Mouse (Mus musculus): Measurements from ENCODE around the gene Gm48552. TPM values are rescaled to one million over a fixed set of nuclear protein-coding genes. Genes with fewer than 3 reads are reported as not detected.

Gm48552 gene
- 0.55 and 1.2 TPM in 2 replicates for polyA plus RNA-seq (2014; fragmentation: Nextera tagmentation; extraction: Ambion mirVana)

DNA sequence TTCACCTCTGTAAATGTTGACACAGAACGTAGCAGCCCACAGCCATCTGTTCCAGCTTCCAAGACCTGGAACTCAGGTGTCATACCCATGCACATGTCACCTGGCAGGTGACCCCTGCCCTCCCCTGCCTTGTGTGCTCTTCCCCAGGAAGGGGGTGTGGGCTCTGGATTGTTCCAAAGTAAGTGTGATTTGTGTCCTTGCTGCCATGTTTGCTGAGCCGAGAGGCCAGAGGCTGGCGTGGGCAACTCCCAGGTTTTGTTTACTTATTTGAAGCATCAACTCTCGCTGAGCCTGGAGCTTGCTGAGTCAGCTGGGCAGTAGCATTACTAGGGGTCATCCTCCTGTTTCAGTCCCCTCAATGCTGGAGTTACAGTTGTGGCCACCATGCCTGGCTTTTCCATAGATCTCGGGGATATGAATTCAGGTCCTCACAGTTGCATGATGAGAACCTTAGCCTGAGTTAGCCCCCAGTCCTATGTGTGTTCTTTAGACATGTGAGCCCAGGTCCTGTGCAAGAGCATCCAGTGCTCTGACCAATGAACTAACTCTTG is at the start of gene Gm48552:
TSS of gene Gm48552 (plus strand) at position 501 of the 551 bp plus-strand sequence.
- Histone ChIP-seq H3K27ac (ENCODE audit: low read depth, low read length) (no peak within 1 kb of the TSS), H3K4me1 (ENCODE audit: control insufficient read depth, insufficient read depth, low read length) (peaks cover 28% of the 10 kb centered on the region), H3K9me3 (replicated peaks; ENCODE audit: control insufficient read depth, low read length) (no peaks in the 10 kb centered on the region), H3K4me2 (no peak within 1 kb of the TSS), H3K4me3 (ENCODE audit: low read depth, low read length) (no peak within 1 kb of the TSS), H3K36me3 (ENCODE audit: control insufficient read depth, insufficient read depth, low read length) (peaks cover 23% of the 10 kb centered on the region), H3K27me3 (ENCODE audit: control insufficient read depth, insufficient read depth, low read length) (no peaks in the 10 kb centered on the region), H3K9ac (ENCODE audit: low read depth, low read length) (peak within 1 kb of the TSS; percentile 52)
- WGBS (ENCODE audit: insufficient replicate concordance), result 80% methylated on average over 5 of the region's 5 CpGs
- ATAC-seq (replicated peaks; ENCODE audit: insufficient number of reproducible peaks, low FRiP score, low TSS enrichment), result no peak

- no peak overlapping the region for H3K9ac ChIP-seq (ENCODE audit: low read depth, low read length)
- H3K27me3 ChIP-seq (ENCODE audit: control insufficient read depth, insufficient read depth, low read length), result peaks cover 50% of the 10 kb centered on the region
- no peaks in the 10 kb centered on the region for H3K36me3 ChIP-seq (ENCODE audit: control insufficient read depth, insufficient read depth, low read length)
- no peaks in the 10 kb centered on the region for H3K9me3 ChIP-seq (replicated peaks; ENCODE audit: control insufficient read depth, low read length)
- H3K4me3 ChIP-seq (ENCODE audit: low read depth, low read length), result no peak overlapping the region
- H3K27ac ChIP-seq (ENCODE audit: low read depth, low read length), result no peak overlapping the region
- H3K4me1 ChIP-seq (ENCODE audit: control insufficient read depth, insufficient read depth, low read length), result peaks cover 15% of the 10 kb centered on the region; the same call in 1 of the 2 replicates
- ATAC-seq (replicated peaks; ENCODE audit: insufficient number of reproducible peaks, low FRiP score, low TSS enrichment), result no peak
- 34% methylated on average over 17 of the region's 17 CpGs for WGBS (ENCODE audit: insufficient replicate concordance)
- no peak overlapping the region for H3K4me2 ChIP-seq
Measured at GRCm38 (mm10) chr10:81340551-81341332, 48.1 kb upstream of the Gm48552 start.

DNA sequence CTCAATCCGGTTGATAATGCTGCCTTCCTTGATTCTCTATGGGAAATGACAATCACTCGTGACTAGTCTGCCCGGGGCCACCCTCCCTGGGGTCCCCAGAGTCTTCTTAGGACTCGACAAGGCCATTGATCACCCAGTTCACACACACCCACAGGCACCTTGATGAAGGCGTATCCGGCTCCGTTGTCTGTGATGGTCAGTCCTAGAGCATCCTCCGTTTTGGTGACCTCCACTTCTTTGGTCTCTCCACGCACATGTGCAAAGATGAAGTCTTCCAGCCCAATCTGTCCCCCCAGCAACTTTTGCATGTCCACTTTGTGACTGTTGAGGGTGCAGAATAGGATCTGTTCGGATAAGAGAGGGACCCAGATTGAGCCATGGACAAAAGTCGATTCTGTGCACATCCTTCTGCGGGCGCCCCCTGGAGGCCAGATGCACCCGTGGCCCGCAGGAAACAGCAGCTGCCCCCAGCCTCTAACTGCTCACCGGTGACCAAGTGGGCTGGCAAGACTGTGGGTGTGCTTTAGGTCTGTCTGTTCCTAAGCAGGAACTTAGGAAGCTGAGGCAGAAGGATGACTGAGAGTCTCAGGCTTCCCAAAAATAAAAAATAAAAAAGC is 47.4 kb upstream of the Gm48552 start:
- Histone ChIP-seq H3K9ac (ENCODE audit: low read depth, low read length) (no peak overlapping the region), H3K9me3 (replicated peaks; ENCODE audit: control insufficient read depth, low read length) (no peaks in the 10 kb centered on the region), H3K4me1 (ENCODE audit: control insufficient read depth, insufficient read depth, low read length) (peaks cover 13% of the 10 kb centered on the region; the same call in 1 of the 2 replicates), H3K4me2 (no peak overlapping the region), H3K4me3 (ENCODE audit: low read depth, low read length) (no peak overlapping the region), H3K27ac (ENCODE audit: low read depth, low read length) (no peak overlapping the region), H3K27me3 (ENCODE audit: control insufficient read depth, insufficient read depth, low read length) (peaks cover 50% of the 10 kb centered on the region), H3K36me3 (ENCODE audit: control insufficient read depth, insufficient read depth, low read length) (no peaks in the 10 kb centered on the region)
- no peak for ATAC-seq (replicated peaks; ENCODE audit: insufficient number of reproducible peaks, low FRiP score, low TSS enrichment)
- WGBS (ENCODE audit: insufficient replicate concordance), result 32% methylated on average over 16 of the region's 16 CpGs

DNA sequence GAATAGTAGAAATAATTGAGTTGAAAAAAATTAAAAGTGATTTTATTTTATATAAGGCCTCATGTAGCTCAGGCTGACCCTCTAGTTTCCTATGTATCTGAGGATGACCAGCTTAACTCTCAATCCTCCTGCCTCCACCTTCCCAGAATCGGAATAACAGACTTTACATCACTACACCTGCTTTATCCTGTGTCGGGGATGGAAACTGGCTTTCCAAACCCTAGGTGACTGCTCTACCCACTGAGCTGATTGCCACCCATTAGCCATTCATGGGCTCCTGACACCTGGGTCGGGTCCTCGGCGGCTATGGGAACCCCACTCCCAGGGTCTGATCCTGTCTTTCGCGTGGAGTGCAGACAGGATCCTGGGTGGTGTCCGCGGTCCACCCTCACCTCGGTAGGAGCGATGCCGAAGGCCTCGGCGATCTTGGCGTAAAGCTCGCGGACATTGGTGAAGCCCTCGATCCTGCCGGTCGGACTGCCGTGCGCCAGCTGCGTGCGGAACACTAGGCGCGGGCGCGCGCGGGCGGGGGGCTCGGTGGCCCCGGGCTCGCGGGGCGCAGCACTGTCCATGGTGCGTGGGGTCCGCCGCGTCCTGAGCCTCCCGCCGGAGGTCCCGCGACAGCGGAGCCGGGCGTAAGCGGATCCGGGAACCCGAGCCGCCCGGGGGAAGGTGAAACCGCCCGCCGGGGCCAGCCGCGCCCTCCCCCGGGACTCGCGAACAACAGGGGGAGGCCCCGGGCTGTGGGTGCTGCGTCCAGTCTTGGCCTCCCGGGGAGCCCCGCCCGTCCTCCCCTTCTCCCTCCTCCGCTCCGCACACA is 45.9 kb upstream of the Gm48552 start, which contains the start of gene Gipc3:
TSS of gene Gipc3 (minus strand) at position 581 of the 820 bp plus-strand sequence.
- H3K27me3 ChIP-seq (ENCODE audit: control insufficient read depth, insufficient read depth, low read length), result peaks cover 44% of the 10 kb centered on the region
- H3K4me2 ChIP-seq, result peak within 1 kb of the TSS; percentile 86
- no peaks in the 10 kb centered on the region for H3K9me3 ChIP-seq (replicated peaks; ENCODE audit: control insufficient read depth, low read length)
- 7% methylated on average over 47 of the region's 67 CpGs for WGBS (ENCODE audit: insufficient replicate concordance)
- peak within 1 kb of the TSS; percentile 75 for H3K9ac ChIP-seq (ENCODE audit: low read depth, low read length)
- no peak within 1 kb of the TSS for H3K27ac ChIP-seq (ENCODE audit: low read depth, low read length)
- peak within 1 kb of the TSS; percentile 51 for H3K4me3 ChIP-seq (ENCODE audit: low read depth, low read length)
- no peak for ATAC-seq (replicated peaks; ENCODE audit: insufficient number of reproducible peaks, low FRiP score, low TSS enrichment)
- 0 out of 2 replicates have a peak, but pooled peaks cover 6% of the 10 kb centered on the region for H3K36me3 ChIP-seq (ENCODE audit: control insufficient read depth, insufficient read depth, low read length)
- H3K4me1 ChIP-seq (ENCODE audit: control insufficient read depth, insufficient read depth, low read length), result peaks cover 26% of the 10 kb centered on the region

- H3K9me3 ChIP-seq (replicated peaks; ENCODE audit: control insufficient read depth, low read length), result no peaks in the 10 kb centered on the region
- no peak overlapping the region for H3K4me2 ChIP-seq
- H3K36me3 ChIP-seq (ENCODE audit: control insufficient read depth, insufficient read depth, low read length), result peaks cover 11% of the 10 kb centered on the region; the same call in 1 of the 2 replicates
- H3K9ac ChIP-seq (ENCODE audit: low read depth, low read length), result no peak overlapping the region
- peaks cover 34% of the 10 kb centered on the region for H3K4me1 ChIP-seq (ENCODE audit: control insufficient read depth, insufficient read depth, low read length)
- WGBS (ENCODE audit: insufficient replicate concordance), result 46% methylated on average over 8 of the region's 8 CpGs
- no peak overlapping the region for H3K27ac ChIP-seq (ENCODE audit: low read depth, low read length)
- ATAC-seq (replicated peaks; ENCODE audit: insufficient number of reproducible peaks, low FRiP score, low TSS enrichment), result no peak
- peaks cover 36% of the 10 kb centered on the region for H3K27me3 ChIP-seq (ENCODE audit: control insufficient read depth, insufficient read depth, low read length)
- no peak overlapping the region for H3K4me3 ChIP-seq (ENCODE audit: low read depth, low read length)
Measured at GRCm38 (mm10) chr10:81344421-81345161, 44.2 kb upstream of the Gm48552 start.

DNA sequence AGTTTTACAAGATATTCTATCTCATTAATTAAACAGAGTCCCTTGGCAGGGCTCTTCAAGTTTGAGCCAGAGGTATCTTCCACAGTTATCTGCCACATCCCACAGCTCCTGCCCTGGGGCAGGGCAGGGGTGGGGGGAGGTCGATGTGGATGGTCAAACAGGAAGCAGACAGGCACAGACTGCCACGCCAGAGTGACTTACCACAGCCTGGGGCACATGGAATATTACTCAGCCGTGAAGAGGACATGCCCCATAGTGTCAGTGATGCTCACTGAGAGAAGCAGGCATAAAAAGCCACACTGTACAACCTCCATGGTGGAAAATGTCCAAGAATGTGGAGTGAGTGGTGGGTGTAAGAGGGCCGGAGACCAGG is 43.7 kb upstream of the Gm48552 start:
- Histone ChIP-seq H3K4me1 (ENCODE audit: control insufficient read depth, insufficient read depth, low read length) (peaks cover 36% of the 10 kb centered on the region), H3K4me3 (ENCODE audit: low read depth, low read length) (no peak overlapping the region), H3K4me2 (no peak overlapping the region), H3K9ac (ENCODE audit: low read depth, low read length) (no peak overlapping the region), H3K27me3 (ENCODE audit: control insufficient read depth, insufficient read depth, low read length) (peaks cover 36% of the 10 kb centered on the region), H3K27ac (ENCODE audit: low read depth, low read length) (no peak overlapping the region), H3K36me3 (ENCODE audit: control insufficient read depth, insufficient read depth, low read length) (peaks cover 11% of the 10 kb centered on the region; the same call in 1 of the 2 replicates), H3K9me3 (replicated peaks; ENCODE audit: control insufficient read depth, low read length) (no peaks in the 10 kb centered on the region)
- 72% methylated on average over 4 of the region's 4 CpGs for WGBS (ENCODE audit: insufficient replicate concordance)
- no peak for ATAC-seq (replicated peaks; ENCODE audit: insufficient number of reproducible peaks, low FRiP score, low TSS enrichment)

DNA sequence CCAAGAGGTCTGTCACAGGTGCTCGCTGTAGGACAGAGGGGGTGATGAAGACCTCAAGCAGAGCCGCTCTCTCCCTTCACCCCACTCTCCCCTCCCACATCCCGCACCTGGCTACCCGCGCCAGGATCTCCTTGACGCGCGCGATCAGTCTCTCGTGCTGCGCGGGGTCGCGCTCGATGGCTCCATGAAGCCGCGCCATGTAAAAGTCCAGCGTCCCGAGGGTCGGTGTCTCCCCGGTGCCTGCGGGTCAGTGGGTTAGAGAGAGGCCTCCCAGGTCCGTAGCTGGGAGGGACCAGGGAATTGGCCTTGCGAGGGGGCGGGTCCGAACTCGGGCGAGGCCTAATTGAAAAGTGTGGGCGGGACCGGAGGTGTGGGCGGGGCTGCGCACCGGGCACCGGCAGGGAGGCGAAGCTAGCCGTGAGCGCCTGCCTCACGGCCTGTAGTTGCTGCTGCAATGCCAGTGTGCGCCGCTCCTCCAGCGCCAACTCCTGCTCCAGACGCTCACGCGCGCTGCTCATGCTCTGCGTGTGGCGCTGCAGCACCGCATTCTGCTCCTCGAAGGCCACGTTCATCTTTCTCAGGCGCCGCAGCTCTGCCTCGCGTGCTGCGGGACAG is 42.2 kb upstream of the Gm48552 start:
- peak; percentile 14; the same call in 1 of the 2 replicates for ATAC-seq (replicated peaks; ENCODE audit: insufficient number of reproducible peaks, low FRiP score, low TSS enrichment)
- Histone ChIP-seq H3K4me2 (peak overlapping the region; percentile 61), H3K4me3 (ENCODE audit: low read depth, low read length) (peak overlapping the region; percentile 32), H3K4me1 (ENCODE audit: control insufficient read depth, insufficient read depth, low read length) (peaks cover 42% of the 10 kb centered on the region), H3K36me3 (ENCODE audit: control insufficient read depth, insufficient read depth, low read length) (peaks cover 11% of the 10 kb centered on the region; the same call in 1 of the 2 replicates), H3K27ac (ENCODE audit: low read depth, low read length) (0 out of 2 replicates have a peak overlapping the region, but pooled peaks have one; percentile 29), H3K9ac (ENCODE audit: low read depth, low read length) (no peak overlapping the region), H3K9me3 (replicated peaks; ENCODE audit: control insufficient read depth, low read length) (no peaks in the 10 kb centered on the region), H3K27me3 (ENCODE audit: control insufficient read depth, insufficient read depth, low read length) (peaks cover 28% of the 10 kb centered on the region)
- WGBS (ENCODE audit: insufficient replicate concordance), result 6% methylated on average over 54 of the region's 55 CpGs
